Mouse (Mus musculus) Patski (cell line): ENCODE data around the gene Fggy. TPM values are rescaled to one million over a fixed set of nuclear protein-coding genes. Genes with fewer than 3 reads are reported as not detected.

Experiments
- ATAC-seq: fragments of 100-300 bp; one replicate; pipeline ENCODE4 v1.8.0; 2021
- CTCF ChIA-PET: fragments of 350-600 bp; sonication (Branson Sonifier 250); formaldehyde crosslinking; loops from one replicate; lab custom pipeline; 2022; ENCODE audit warnings: inconsistent platforms; lab: Charles Lee
- POLR2A ChIA-PET: fragments of 350-600 bp; sonication (Branson Sonifier 250); formaldehyde crosslinking; loops from one replicate; lab custom pipeline; 2022; ENCODE audit warnings: antibody characterized with exemption, inconsistent platforms; lab: Charles Lee
- DNase-seq: peaks from one replicate; pipeline ENCODE4 v3.0.0-alpha.2; 2011; ENCODE audit warnings: low read depth, low spot score
- H3K27me3 ChIP-seq: fragments of 371-371 bp; one replicate; pipeline ENCODE4 v1.5.1; 2021
- CTCF ChIP-seq: fragments of 100-300 bp; IDR thresholded peaks from one replicate; pipeline ENCODE4 v1.5.1; 2021
- in situ Hi-C: fragments of 300-500 bp; cut with MboI; formaldehyde crosslinking; loops from 3 replicates; pipeline ENCODE4 v1.11.1; 2018; ENCODE audit warnings: low pct_unique_long_range_greater_than_20kb, mixed read lengths
- polyA plus RNA-seq: library from polyadenylated mRNA; unstranded; gene quantifications from one replicate; pipeline ENCODE4 v1.2.3, GENCODE M21; 2021

The Fggy gene
- polyA plus RNA-seq, 1 experiment from 2014 or later: 52.8 TPM

DNA sequence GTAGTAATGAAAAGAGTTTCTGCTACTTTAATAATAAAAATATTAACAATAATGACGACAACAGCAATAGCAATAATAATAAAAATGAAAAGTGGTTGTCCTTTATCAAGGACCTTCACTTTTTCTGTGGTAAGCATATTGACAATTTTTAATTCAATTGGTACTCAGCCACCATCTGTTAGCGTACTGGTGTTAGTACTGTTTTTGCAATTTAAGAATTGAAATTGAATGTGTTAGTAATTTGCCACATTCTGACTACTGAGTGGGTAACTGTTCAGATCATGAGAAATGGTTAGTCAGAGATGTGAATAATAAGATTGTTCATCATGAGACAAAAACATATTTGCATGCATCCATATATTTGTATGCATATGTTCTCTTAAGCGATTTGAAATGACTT is 68.9 kb downstream of the Fggy start:
- POLR2A ChIA-PET: no interaction called here
- no peak for TF ChIP-seq CTCF
- no peak for DNase-seq
- no peaks in the 10 kb centered on the region for H3K27me3 ChIP-seq
- CTCF ChIA-PET: no interaction called here
- ATAC-seq: no peak
- in situ Hi-C loops: no loop called here

DNA sequence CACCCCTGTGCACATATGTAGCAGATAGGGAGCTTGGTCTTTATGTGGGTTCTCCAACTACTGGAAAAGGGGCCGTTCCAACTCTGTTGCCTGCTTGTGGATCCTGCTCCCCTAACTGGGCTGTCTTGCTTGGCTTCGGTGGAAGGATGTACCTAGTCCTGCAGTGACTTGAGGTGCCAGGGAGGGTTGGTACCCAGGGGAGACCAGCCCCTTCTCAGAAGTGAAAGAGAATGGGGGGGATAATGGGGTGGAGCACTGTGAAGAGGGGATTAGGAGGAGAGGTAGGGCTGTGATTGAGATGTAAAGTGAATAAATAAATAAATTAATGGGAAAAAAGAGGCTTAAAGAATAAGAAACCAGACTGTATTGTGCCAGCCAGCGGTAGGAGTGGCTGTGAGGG is 77.6 kb downstream of the Fggy start:
- ATAC-seq (no peak), DNase-seq (no peak)
- POLR2A ChIA-PET: no interaction called here
- TF ChIP-seq CTCF: no peak
- CTCF ChIA-PET: no interaction called here
- in situ Hi-C loops: no loop called here
- H3K27me3 ChIP-seq: no peaks in the 10 kb centered on the region

DNA sequence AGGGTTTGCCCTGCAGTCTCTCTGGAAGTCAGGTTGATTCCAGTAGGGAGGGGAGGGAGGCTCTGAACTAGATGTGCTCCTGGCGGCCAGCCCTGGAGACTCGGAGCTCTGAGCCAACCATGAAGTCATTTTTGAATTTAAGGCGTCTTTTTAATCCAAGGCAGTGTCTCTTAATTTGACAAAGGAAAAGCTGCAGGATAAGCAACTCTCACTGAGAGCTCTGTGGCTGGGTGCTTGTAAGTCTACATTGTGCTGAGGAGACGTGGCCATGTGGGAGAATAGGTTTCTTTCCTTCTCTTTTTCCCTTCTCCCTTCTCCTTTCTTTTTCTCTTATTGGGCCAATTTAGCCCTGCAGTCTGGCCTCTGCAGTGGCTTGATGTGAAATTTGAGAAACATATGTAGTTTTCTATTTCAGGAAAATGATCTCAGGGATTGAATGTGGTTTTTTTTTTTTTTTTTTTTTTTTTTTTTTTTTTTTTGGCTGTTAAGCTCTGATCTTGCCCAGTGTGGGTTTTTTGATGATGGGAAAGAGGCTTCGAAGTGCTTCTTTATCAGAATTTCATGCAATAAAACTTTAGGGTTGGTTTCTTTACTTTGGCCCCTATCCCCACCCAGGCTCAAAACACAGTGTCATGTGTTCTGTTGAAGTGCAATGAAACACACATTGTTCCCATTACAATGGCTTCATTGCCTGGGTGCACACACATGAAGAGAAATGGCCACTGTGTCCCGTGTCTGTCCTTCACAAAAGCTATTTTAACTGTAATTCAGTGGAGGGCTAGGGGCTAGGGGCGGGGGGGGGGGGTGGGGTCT is 79.8 kb downstream of the Fggy start:
- ChIA-PET CTCF (no interaction called here), POLR2A (interaction anchor here (1.0 kb wide), 1 partner anchor 12 kb away, joined by 3 read pairs; no protein-coding TSS in a partner anchor)
- H3K27me3 ChIP-seq: no peaks in the 10 kb centered on the region
- TF ChIP-seq CTCF: no peak
- peak; percentile 37 for DNase-seq
- ATAC-seq: no peak
- in situ Hi-C loops: no loop called here

DNA sequence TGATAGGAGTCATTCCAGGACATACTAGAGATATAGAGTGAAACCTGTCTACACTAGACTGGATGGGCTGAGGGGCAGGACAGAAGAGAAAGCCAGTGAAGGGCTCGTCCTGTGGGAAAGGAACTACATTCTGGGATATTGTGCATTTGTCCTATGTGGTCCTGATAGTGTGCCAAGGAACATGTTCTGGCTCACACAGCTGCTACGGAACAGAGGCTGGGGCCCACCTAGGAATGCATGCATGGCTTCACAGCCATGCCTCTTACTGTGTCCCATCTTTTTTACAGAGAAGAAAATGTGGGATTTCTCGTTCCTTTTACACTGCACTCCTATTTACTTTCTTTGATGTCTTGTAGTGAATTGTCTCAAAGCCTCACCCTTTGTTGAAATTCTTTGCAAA is 80.8 kb downstream of the Fggy start:
- ChIA-PET CTCF (no interaction called here), POLR2A (interaction anchor here (1.0 kb wide), 1 partner anchor 12 kb away, joined by 3 read pairs; no protein-coding TSS in a partner anchor)
- no peaks in the 10 kb centered on the region for H3K27me3 ChIP-seq
- in situ Hi-C loops: no loop called here
- no peak for ATAC-seq
- no peak for DNase-seq
- no peak for TF ChIP-seq CTCF

DNA sequence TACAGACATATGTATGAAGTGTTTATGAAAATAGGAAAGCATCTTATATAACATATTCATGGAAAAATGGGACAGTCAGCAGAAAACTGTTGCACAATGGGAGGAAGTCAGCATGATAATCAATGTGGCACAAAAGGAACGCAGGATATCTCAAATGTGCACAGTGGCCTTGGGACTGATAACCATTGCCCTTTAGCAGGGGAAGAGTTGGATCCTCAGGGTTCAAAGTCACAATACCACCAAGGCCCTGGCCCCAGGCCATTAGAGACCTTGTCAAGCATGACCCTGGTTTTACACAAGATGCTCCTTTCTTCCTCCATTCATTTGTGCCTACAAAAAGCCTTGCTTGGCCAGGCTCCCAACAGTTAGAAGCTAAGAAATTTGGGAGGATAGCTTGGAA is 83.5 kb downstream of the Fggy start:
- H3K27me3 ChIP-seq: no peaks in the 10 kb centered on the region
- TF ChIP-seq CTCF: no peak
- in situ Hi-C loops: no loop called here
- no peak for ATAC-seq
- DNase-seq: no peak
- ChIA-PET CTCF (no interaction called here), POLR2A (no interaction called here)

DNA sequence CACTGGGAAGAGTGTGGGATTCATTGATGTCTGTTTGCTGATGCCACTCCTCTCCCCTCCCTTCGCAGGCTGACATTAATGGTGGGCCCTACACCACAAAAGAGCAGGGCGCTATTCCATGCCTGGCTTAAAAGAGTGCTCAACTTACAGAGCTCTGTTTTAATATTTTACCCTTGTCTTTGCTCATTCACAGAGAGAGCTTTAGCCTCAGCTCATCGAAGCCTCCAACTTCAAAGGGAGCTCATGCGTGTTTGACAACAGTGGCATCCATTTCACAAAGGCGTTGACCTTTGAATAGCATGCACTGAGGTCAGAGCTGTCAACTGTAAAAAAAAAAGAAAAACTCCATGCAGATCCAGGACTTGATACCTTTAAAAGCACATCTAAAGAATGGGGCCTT is 86.7 kb downstream of the Fggy start:
- TF ChIP-seq CTCF: no peak
- no peak for DNase-seq
- CTCF ChIA-PET: no interaction called here
- POLR2A ChIA-PET: no interaction called here
- no peak for ATAC-seq
- H3K27me3 ChIP-seq: no peaks in the 10 kb centered on the region
- in situ Hi-C loops: no loop called here

DNA sequence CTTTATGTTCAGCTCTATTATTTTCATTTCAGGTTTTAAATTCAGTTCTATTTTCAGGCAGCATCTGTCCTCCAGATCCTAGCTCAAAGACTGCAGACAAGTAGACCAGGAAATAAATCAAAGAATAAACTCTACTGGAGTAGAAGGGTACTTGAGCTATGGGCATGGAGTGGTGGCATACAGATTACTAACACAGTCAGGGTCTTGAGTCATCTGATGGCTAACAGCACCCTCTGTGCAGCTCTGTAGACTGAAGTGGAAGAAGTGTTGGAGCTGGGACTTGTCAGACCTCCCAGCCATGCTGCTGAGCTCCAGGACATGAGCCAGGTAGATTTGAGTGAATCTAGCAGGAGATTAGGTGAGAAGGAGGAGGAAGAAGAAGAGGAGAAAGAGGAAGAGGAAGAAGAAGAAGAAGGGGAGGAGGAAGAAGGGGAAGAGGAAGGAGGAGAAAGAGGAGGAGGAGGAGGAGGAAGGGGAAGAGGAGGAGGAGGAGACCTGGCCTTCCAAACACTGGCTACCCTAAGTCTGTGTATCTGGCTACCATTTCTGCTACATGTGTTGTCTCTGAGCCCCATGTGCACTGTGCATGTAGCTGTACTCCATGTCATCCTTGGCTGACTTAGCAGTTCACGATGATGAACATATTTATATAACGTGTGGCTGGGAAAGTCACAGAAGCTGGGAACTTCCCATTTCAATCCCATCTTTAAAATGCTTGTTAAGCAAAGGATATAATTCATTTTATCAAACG is 91.7 kb downstream of the Fggy start:
- CTCF ChIA-PET: interaction anchor here (0.8 kb wide), 1 partner anchor 11 kb away, joined by 3 read pairs; no protein-coding TSS in a partner anchor
- no peaks in the 10 kb centered on the region for H3K27me3 ChIP-seq
- POLR2A ChIA-PET: no interaction called here
- no peak for ATAC-seq
- TF ChIP-seq CTCF: no peak
- no peak for DNase-seq
- in situ Hi-C loops: no loop called here

DNA sequence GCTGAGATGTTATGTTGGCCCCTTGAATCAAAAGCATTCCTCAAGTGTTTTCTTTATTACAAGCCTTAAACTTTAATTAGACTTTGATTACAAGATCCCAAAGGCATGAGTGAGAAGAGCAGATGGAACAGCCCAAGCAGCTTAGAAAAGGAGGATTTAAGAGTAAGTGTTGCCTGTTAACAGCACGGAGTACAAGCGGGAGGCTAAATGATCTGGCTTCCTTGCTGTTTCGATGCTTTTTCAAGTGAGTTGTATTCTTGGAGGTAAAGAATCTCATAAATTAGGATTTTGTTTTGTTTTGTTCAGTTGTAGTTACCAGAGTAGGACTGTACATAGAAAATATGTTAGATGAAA is 92.2 kb downstream of the Fggy start:
- DNase-seq (no peak), ATAC-seq (no peak)
- H3K27me3 ChIP-seq: no peaks in the 10 kb centered on the region
- TF ChIP-seq CTCF: no peak
- ChIA-PET POLR2A (no interaction called here), CTCF (interaction anchor here (0.8 kb wide), 1 partner anchor 10 kb away, joined by 3 read pairs; no protein-coding TSS in a partner anchor)
- in situ Hi-C loops: no loop called here

DNA sequence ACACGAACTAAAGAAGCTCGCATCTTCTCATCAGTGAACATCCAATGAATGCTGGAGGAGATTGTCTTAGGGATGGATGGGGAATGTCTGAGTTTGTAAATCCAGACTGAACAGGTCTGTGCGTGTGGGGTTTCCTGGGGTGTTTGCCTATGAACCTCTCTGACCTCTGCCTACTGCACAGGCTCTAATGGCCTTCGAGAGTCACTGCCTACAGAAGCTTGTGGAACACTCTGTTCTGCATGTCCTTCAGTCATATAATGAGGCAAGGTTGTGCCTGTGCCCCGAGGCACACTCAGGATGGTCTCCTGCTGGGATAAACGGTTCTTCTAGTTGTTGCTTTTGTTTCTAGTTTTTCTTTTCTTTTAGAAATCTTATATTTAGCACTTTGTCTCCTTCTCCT is 92.7 kb downstream of the Fggy start:
- in situ Hi-C loops: no loop called here
- ATAC-seq: no peak
- no peaks in the 10 kb centered on the region for H3K27me3 ChIP-seq
- TF ChIP-seq CTCF: no peak
- CTCF ChIA-PET: interaction anchor here (0.8 kb wide), 1 partner anchor 10 kb away, joined by 3 read pairs; no protein-coding TSS in a partner anchor
- POLR2A ChIA-PET: no interaction called here
- DNase-seq: no peak

DNA sequence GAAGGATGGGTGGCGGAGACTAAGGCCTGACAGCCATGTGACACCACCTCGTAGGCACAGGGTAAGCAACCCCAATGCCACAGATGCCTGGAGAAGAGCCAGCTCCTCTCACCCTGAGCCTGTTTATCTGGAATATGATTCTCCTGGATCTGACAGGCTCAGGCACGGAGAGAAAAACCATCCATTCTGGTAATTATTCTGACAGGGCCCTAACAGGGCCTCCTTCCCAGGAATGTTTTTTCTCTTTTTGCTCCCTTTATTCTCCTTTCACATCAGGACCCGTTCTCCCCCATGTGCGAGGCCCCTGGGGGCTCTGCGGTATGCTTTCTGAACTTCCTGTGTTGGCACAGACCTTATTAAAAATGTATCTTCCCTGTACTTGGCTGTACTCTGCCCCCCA is 94.7 kb downstream of the Fggy start:
- no peak for TF ChIP-seq CTCF
- ChIA-PET CTCF (no interaction called here), POLR2A (no interaction called here)
- no peaks in the 10 kb centered on the region for H3K27me3 ChIP-seq
- ATAC-seq: no peak
- DNase-seq: no peak
- in situ Hi-C loops: no loop called here

DNA sequence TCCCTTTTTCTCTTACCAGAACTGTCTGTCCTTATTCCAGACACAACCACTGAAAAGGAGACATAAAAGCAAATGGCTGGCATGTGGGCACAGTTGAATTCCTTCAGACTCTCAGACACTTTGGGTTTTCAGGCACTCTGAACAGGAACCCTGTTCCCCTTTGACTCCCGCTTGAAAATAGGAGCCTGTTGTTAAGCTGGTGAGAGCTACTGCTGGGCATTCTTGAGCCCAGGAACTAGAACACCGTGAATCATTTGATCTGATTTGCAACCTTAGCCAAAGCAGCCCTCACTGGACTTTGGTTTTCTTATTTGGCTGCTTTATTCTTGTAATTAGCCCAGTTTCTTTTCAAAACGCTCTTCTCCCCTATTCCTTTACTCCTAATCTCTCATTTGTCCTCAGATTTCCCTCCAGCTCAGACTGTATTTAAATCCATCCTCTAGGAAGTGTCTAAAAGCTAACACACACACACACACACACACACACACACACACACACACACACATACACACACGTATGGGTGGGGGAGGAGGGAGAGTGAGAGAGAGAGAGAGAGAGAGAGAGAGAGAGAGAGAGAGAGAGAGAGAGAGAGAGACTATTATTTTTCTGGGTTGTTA is 96.1 kb downstream of the Fggy start:
- no peak for TF ChIP-seq CTCF
- no peaks in the 10 kb centered on the region for H3K27me3 ChIP-seq
- no peak for DNase-seq
- no peak for ATAC-seq
- in situ Hi-C loops: no loop called here
- POLR2A ChIA-PET: no interaction called here
- CTCF ChIA-PET: no interaction called here
